Mouse (Mus musculus): ENCODE data around the gene Olfr1331.
"Not testable (repeated sequence)": the region's sequence is repeated elsewhere in the genome, so short reads cannot be mapped to it uniquely, and the experiment has no call there.

DNA sequence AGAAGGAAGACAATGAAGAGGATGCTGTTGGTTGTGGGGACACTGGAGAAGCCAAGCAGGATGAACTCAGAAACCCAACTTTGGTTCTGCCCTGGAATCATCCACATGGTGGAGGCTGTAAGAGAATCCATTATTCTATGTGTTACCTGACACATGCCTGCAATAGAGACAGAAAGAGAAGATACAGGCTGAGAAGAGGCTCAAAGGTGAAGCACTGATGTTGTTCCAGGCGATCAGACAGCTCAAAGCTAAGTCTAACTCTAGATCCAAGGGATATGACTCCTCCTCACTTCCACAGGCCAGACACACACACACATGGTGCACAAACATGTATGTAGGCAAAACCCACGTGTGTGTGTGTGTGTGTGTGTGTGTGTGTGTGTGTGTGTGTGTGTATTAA lies 52.9 kb downstream of the Olfr1331 start, which contains the start of gene Olfr1329:
- TF ChIP-seq E2F4 (IDR thresholded peaks at IDR 0.05; ENCODE audit: borderline replicate concordance, low read depth, low read length); GABPA (IDR thresholded peaks at IDR 0.05; ENCODE audit: low read depth, low read length); POLR2A (IDR thresholded peaks at IDR 0.05; ENCODE audit: control insufficient read depth in 1 of 2, insufficient read depth in 1 of 2, low read depth in 1 of 2, low read length in 2 of 2, poor library complexity in 1 of 2); MYB (IDR thresholded peaks at IDR 0.05; ENCODE audit: low read depth, low read length); MEF2A (IDR thresholded peaks at IDR 0.05; ENCODE audit: extremely low read depth, insufficient replicate concordance, low read depth, low read length, poor library complexity, severe bottlenecking); JUND (IDR thresholded peaks at IDR 0.05; ENCODE audit: low read depth, low read length); TAL1 (IDR thresholded peaks at IDR 0.05; ENCODE audit: low read length); GATA1 (IDR thresholded peaks at IDR 0.05; ENCODE audit: low read depth, low read length); CTCF (IDR thresholded peaks at IDR 0.05 in 2 of 3, conservative IDR thresholded peaks at IDR 0.05 in 1 of 3; ENCODE audit: control insufficient read depth in 1 of 3, insufficient read depth in 1 of 3, low read depth in 2 of 3, low read length in 3 of 3, poor library complexity in 1 of 3, severe bottlenecking in 1 of 3); EP300 (IDR thresholded peaks at IDR 0.05; ENCODE audit: low read depth in 1 of 2, low read length in 2 of 2); POLR2AphosphoS5 (IDR thresholded peaks at IDR 0.05; ENCODE audit: borderline replicate concordance, low read depth, low read length); NELFE (IDR thresholded peaks at IDR 0.05; ENCODE audit: low read depth, low read length); POLR2AphosphoS2 (IDR thresholded peaks at IDR 0.05; ENCODE audit: low read length): not testable (repeated sequence)

Data from MEL (cell line).